Mouse (Mus musculus) E14TG2a.4 (cell line): Measurements from ENCODE around the gene Gm10337.

Source experiments
- CTCF ChIP-seq: conservative IDR thresholded peaks from 2 replicates; pipeline ENCODE4 v1.5.1; 2014; ENCODE audit warnings: low read length
- NANOG ChIP-seq: IDR thresholded peaks from 2 replicates; pipeline ENCODE4 v1.6.1; 2014; ENCODE audit warnings: borderline replicate concordance, low read length, mixed read lengths
- POU5F1 ChIP-seq: IDR thresholded peaks from 2 replicates; pipeline ENCODE4 v1.6.1; 2014; ENCODE audit warnings: low read length, borderline replicate concordance

DNA sequence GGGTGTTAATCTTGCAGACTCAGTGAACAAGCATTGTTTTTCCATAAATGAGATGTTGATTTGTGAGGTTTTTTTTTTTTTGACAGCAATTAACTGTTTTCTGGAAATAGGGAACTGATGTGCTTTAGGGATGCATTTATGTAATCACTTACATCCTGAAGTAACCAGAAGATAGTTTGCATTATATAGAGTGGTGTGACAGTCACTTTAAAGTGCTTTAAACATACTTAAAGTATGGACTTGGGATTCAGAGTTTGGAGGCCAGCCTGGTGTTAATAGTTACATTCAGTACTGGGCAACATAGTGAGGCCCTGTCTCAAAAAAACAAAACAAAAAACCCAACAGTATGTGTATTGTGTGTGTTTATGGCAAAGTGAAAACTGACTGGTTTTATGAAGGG lies 31.8 kb upstream of the Gm10337 start:
- TF ChIP-seq CTCF, result no peak
- TF ChIP-seq NANOG, result no peak
- TF ChIP-seq POU5F1, result no peak
